Mouse (Mus musculus) gonadal fat pad, adult 2 months (tissue): Measurements from ENCODE around the gene Cpsf4. TPM values are rescaled to one million over a fixed set of nuclear protein-coding genes. Genes with fewer than 3 reads are reported as not detected.
A peak's percentile ranks its signal among the peaks of the same experiment; 100 is the strongest.
"Not testable (repeated sequence)": the region's sequence is repeated elsewhere in the genome, so short reads cannot be mapped to it uniquely, and the experiment has no call there.

Experiments
- DNase-seq: peaks from one replicate; pipeline ENCODE4 v3.0.0-alpha.2; 2012; ENCODE audit warnings: low read depth
- polyA plus RNA-seq: library from polyadenylated mRNA; depleted of rRNA; stranded (reverse); fragments of >200 nt; gene quantifications from 2 replicates; pipeline ENCODE4 v1.2.3, GENCODE M21; 2012; rRNA removed

The Cpsf4 gene
- polyA plus RNA-seq, 1 experiment, result 25.7 TPM

- DNase-seq, result no peak
Measured at GRCm38 (mm10) chr5:145223395-145223794, 56.4 kb downstream of the Cpsf4 start.

GRCm38 (mm10) chr5:145226453-145226852 lies 59.4 kb downstream of the Cpsf4 start:
- no peak for DNase-seq

GRCm38 (mm10) chr5:145229283-145229682 lies 62.3 kb downstream of the Cpsf4 start:
- not testable (repeated sequence) for DNase-seq

- DNase-seq, result no peak
Measured at GRCm38 (mm10) chr5:145230641-145231040, 63.6 kb downstream of the Cpsf4 start.

GRCm38 (mm10) chr5:145231367-145231871 lies 64.4 kb downstream of the Cpsf4 start, which contains the start of gene Zfp655:
Zfp655 (plus strand) TSS chr5:145231715.
- peak; percentile 56 for DNase-seq

Other genes starting within 250 kb of the Cpsf4 start
- gene Smurf1, start 201.4 kb upstream of the Cpsf4 start, polyA plus RNA-seq, result 29.6 and 29.8 TPM in 2 replicates
- gene Gm4871, start 134.5 kb upstream of the Cpsf4 start, polyA plus RNA-seq, result 0.13 TPM in 1 of 2 replicates, not detected in the other
- gene 1700018F24Rik, start 124.2 kb upstream of the Cpsf4 start, polyA plus RNA-seq, result 0.53 TPM in 1 of 2 replicates, not detected in the other
- gene Arpc1a, start 83.4 kb upstream of the Cpsf4 start, polyA plus RNA-seq, result 175 and 197 TPM in 2 replicates
- 0.05 TPM in 1 of 2 replicates, not detected in the other for gene Kpna7, start 83.2 kb upstream of the Cpsf4 start, polyA plus RNA-seq
- gene Arpc1b, start 53.0 kb upstream of the Cpsf4 start, polyA plus RNA-seq, result 563 and 599 TPM in 2 replicates
- gene Pdap1, start 27.0 kb upstream of the Cpsf4 start, polyA plus RNA-seq, result 22.7 and 25.9 TPM in 2 replicates
- 42.6 and 72.1 TPM in 2 replicates for gene Bud31, start 26.9 kb upstream of the Cpsf4 start, polyA plus RNA-seq
- gene Ptcd1, start 105 bp upstream of the Cpsf4 start, polyA plus RNA-seq, result 15.8 and 17.7 TPM in 2 replicates
- 136 and 153 TPM in 2 replicates for gene Atp5j2, start 24.8 kb downstream of the Cpsf4 start, polyA plus RNA-seq
- gene Zkscan14, start 34.7 kb downstream of the Cpsf4 start, polyA plus RNA-seq, result 4.4 and 4.7 TPM in 2 replicates
- 8.2 and 8.4 TPM in 2 replicates for gene Zkscan5, start 37.3 kb downstream of the Cpsf4 start, polyA plus RNA-seq
- 17.6 and 23.9 TPM in 2 replicates for gene Zfp655, start 64.5 kb downstream of the Cpsf4 start, polyA plus RNA-seq
- 18.0 and 21.9 TPM in 2 replicates for gene Zscan25, start 113.3 kb downstream of the Cpsf4 start, polyA plus RNA-seq
- not detected in 2 replicates for gene Cyp3a57, start 178.1 kb downstream of the Cpsf4 start, polyA plus RNA-seq